Mouse (Mus musculus): ENCODE measurements around the gene Car10.
A peak's percentile ranks its signal among the peaks of the same experiment; 100 is the strongest.

Car10 gene

DNA sequence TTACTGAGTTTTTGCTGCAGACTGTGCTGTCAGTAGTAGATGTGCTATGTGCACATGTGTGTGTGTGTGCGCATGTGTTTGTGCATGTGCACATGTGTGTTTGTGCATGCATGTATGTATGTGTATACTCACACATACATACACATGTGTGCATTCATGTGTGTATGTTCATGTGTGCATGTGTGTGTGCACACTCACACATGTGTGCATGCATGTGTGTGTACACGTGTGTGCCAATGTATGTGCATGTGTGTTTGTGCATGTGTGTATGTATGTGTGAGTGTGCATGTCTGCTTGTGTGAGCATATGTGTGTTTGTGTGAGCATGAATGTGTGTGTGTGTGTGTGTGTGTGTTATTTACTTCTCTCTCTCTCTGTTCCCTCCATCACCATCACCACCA, 298.5 kb downstream of the Car10 start:
- DNase-seq: no peak

DNA sequence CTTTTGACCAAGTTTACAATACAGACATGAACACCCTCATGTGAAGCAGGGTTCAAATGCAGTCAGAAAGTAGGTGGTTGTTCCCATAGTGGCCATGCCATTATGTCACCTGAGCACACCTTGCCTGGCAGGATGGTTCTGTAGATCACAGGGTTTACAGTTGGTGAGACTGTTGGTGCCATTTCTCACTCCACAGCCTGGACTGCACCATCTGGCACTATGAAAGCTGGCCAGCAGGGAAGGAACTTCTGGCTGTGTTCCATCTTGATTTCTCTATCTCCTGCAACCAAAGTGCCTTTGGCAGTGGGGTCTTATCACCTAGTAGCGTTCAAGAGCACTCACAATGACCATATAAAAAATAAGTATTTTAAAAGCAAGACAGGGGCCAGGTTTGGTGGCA, 303.3 kb downstream of the Car10 start:
- peak; percentile 80 for DNase-seq

DNA sequence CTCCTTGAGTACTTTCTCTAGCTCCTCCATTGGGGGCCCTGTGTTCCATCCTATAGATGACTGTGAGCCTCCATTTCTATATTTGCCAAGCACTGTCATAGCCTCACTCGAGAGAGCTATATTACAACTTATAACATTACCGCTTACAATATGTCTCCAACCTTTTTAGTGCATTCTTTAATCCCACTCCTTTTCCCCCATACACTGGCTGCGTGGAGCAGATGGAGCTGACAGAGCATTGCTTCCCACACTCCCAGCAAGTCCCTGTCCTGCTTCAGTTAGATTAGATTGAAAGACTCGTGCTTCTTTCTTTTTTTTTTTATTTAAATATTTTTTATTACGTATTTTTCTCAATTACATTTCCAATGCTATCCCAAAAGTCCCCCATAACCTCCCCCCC, 310.2 kb downstream of the Car10 start:
- no peak for DNase-seq

DNA sequence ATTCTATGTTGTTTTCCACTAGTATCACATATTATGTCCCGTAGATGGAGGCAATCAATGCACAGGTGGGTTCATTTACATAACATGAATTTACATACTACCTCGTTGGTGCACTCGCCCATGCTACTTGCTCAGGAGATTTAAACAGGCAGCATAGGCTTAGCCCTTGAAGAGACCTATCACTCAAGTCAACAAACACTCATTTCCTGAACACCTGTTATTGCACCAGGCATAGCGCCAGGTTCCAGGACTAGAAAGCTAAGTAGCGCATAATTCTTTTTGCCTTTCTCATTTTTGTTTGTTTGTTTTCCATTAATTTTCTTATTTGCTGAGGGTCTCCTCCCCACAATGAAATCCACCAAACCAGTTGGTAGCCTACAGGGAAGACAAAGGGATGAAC, 333.7 kb downstream of the Car10 start:
- peak; percentile 76 for DNase-seq

DNA sequence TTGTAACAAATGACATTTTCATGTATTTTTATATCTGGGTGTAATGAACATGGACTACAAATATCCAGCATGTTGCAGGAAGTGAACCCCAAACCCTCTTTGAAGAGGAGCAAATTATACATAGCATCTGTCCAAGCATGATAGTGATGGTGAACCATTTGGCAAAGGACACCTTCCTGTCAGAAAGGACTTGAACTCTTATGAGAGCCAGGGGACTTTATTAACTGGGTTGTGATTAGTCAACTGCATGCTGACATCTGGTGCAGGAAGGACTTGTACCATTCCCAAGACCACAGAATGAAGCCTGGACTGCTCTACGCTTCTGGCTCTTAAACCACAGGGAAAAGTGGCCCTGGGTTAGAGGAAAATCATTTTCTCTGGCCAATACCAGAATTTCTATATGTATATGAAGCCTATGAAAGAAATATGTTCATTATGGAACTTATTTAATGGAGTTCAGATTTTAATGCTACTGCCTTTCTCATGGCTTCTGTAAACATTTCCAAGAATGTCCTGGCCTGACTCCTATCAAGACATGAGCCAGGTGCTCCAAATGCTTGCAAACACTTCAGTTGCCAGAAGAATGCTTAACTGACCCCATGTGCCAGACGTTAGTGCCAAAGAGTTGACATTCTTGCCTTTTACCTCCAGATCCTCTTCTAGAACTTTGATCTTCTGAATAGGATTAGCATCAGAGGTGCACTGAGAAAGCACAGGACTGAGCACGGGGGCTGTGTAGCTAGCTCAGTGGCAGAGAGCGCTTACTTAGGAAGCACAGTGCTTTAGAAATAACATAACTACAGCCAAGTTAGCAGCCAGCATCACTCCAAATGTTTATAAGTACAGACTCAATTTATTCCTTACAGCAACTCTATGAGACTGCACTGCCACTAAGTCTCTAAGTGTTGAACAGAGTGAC, 337.4 kb downstream of the Car10 start:
- DNase-seq: peak; percentile 39

DNA sequence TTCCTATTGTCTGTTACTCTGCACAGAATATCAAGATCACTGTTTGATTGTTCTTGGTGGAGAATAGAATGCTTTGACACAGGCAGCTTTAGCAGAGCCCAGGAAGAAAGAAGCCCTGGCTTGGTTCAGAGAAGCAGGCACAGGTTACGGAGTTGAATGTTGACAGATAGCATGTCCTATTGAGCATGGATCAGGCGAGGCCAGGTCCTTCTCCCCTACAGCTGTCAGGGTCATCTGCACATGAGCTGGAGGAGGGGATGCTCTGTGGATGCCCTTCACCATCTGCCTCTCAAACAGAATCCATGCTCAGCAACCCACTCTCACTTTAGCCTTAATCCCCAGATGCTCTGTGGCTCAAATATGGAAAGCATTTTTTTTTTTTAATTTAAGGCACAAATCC, 339.1 kb downstream of the Car10 start:
- no peak for DNase-seq

DNA sequence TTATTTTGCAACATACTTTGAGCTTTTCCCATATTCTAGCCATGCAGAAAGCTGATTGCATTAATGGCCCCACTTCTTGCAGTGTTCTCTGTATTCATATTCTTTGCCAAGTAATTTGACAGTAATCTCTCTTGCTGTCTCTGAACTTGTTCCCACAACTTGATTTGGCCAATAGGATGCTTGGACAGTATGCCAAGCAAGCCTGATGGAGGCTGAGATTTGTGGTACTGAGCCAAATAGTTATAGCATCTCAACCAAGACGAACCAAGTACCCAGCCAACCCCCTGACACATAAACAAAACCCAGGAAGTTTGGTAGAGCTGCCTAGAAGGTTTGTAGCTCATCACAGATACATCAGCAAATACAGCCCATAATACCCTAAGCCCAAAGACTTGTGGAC, 342.6 kb downstream of the Car10 start:
- no peak for DNase-seq

DNA sequence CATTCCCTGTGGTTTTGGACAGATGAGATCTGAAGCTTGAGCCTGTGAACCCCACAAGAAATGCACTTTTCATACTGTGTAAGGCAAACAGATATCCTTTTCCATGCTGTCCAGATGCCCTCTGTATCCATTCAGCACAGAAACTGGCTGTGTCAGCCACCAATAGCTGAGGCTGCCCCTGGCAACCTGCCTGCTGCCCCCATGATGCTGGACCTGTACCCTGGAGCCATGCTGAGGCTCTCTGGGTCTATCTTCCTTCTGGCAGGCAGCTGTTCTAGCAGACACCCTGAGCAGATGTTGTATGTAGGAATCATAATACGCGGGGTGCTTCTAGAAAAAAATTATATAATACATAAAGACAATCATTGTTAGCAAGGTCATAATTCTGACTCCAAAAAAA, 345.9 kb downstream of the Car10 start:
- DNase-seq: peak; percentile 49

DNA sequence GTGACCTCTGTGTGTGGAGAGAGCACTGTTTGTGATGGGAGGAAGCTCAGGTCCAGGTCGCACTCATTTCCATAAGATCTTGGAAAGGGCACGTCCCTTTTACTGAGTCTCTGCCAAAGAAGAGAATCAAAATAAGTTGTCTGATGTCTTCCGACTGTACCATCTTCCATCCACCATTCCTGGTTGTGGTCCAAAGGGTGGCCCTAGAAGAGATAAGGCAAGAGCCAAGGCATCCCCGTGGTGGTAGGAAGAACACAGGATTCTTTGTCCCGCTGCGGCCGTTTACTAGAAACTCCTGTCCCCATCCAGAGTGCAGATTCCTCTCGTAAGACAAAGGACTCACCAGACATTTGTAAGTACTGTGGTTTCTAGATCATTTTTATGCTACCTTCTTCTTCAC, 346.9 kb downstream of the Car10 start:
- no peak for DNase-seq

DNA sequence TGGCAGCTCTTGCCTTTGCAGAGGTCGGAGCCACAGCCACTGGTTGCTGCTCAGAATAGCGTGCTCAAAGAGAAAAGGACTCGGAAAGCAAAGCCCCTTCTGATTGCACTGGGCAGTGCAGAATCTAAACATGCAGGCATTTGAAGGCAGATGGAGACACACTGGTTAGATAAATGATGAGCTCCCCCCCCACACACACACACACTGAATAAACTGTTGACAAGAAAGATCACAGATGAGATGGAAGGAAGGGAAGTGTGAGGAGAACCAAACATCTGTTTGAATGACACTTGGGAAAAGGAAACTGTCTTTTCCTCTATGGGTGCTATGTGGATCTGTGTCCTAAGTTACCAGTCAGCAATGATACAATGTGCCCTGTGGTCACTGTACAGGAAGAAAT, 349.7 kb downstream of the Car10 start:
- no peak for DNase-seq

DNA sequence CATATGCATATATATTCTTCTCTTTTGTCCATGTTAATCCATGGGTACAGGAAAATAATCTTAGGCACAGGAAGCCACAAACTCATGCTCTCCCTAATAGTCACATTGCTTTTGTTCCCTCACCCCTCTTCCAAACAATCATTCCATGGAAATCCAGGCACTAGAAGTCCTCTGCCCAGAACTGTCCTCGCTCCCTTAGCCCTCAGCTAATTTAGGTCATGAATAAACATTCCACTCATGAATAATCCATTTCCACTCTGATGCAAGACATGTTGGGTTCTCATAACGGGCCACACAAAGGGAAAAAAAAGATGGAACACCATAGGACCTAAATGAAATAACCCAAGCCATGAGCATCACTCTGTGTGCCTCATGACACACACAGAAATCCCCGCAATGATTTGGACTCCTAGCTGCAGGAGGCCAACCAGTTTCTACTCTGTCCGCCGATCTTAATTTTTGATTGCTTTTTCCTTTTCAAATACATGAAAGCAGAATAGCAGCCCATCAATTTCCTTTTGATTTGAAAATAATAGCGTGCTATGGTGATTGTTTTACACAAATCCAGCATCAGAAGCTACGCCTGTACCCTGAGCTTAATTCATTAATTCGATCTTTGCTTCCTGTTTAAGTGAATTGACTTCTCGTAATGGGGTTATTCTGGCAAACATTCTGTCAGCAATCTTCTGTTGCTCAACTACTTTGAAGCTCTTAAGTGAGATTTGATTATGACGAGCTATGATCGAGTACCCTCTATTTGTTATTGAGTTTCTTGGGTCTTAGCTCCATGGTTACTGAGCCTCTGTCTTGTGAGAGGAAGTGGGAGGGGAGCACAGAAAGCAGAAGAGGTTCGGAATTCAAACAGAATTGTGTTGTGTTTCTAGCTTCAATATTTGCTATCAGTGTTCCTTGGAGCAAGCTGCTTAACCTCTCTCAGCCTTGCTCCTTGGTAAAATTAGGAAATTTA, 350.7 kb downstream of the Car10 start:
- DNase-seq: no peak

DNA sequence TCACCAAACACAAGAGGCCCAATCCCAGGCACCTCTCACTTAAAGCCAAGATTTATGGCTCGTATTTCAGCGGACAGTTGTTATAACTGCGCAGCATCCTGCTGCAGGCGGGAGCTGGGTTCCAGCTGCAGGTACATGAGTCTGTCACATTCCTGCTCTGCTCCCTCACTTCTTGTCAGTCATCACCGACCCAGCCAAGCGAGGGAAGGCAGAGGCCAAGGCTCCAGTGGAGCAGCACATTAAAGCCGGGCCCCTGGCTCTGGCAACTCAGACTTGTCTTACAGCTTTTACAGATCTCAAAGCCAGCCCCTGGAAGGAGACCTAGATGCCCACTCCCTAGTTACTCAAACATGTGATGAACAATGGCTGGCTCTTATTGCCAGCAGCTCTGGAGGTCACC, 352.7 kb downstream of the Car10 start:
- DNase-seq: no peak

DNA sequence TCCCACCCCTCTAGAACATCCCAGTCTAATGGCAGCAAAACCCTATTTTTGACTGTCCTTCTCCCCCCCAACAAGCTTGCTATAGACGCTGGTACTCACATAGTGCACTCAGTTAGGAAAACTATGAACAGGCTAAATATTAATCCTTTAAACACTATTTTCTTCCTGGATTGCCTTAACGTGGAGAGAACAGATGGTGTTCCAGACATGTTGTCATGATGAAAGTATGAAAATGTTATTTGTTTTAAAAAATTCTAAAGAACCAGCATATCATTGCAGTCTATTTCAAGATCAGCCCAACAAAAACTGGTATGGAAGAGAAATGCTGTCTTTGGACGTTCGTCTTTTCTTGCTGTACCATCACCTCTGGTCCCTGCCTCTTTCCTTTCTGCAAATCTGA, 368.4 kb downstream of the Car10 start:
- DNase-seq: no peak

DNA sequence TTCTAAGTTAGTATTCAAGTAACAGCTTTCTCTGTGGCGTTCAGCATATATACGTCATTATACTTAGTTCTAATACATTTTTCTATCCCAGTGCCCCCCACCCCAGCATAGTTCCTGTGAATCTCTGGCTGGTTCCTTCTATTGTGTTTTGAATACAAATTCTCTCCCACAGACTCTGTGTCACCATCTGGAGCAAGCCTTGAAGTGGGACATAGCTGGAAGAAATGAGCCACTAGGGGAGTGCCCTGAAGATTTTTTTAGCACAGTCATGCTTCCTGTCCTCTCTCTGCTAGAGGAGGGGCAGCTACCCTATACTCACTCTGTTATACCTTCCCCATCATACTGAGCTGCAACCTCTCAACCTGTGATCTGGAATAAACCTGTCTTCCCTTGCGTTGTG, 369.9 kb downstream of the Car10 start:
- DNase-seq: no peak

DNA sequence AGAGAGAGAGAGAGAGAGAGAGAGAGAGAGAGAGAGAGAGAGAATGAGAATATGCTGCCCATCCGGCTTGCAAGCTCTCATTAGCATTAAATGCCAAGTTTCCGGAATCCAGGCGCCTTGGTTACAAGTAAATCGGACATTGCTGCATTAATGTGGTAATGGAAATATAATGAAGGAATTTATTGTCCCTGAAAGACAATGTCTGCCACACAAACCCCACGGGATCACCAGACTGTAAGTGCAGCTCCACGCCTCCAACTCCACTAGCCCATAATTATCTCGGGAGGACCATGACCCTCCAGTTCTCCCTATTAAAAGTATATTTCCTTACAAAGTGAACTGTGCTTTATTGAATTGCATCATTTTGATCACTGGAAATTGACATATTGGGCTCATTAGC, 372.9 kb downstream of the Car10 start:
- DNase-seq: no peak

DNA sequence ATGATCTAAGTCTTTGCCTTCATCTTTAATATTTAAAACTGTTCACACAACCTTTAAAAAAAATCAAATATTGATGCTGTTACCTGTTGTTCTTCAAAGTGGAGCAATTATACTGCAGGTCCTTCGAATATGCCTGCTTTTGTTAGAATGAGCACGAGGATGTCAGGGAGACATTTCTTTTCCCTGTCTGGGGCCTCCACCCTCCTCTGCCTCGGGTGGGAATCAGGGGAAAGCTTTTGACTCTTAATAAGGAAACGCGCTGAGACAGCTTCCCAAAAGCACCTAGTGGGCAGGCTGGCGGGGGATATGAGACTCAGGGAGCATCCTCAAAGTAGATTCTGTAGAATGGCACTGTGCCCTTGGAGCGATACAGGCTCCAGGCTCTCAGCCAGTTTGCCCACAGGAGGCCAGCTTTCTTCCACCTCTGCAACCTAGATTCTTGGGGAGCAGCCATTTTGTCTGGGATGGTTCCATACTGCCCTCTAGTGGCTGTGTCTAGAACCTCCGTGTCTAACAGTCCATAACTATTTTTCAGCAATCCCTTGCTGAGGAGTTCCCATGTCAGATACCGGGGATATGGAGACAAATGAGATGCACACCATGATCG, 373.8 kb downstream of the Car10 start:
- peak; percentile 97 for DNase-seq

DNA sequence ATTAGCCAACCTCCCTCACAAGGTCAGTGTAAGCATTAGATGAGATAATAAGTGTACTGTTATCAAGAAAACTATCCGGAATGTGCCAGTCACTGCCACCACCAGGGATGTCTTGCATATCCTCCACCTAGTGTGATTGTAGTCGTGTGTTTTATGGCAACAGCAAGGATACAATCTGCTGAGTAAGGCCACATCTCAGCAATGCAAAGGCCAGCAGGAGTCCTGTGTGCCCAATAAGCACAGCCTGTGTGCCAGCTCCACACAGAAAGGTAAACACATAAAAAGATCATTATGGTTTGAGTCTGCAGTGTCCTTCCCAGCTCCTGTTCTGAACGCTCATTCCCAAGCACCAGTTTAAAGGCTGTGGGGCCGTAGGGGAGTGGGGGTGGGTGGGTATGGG, 386.8 kb downstream of the Car10 start:
- no peak for DNase-seq

DNA sequence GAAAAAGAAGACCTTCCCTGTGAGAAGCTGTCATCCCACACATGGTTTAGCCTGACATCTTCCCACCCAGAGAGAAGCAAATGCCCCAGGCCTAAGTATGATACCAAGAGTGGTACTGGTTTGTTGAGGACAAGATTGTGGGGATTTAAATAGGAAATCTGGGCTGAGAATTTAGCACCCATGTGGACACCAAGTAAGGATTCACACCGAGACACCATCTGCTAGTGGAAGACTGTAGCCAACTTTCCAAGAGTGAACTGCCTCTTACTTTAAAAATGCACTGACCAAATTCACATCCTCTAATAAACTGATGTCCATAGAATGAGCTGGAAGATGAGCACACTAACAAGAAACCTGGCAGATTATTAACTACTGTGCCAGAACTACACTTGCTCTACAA, 389.2 kb downstream of the Car10 start:
- peak; percentile 79 for DNase-seq

DNA sequence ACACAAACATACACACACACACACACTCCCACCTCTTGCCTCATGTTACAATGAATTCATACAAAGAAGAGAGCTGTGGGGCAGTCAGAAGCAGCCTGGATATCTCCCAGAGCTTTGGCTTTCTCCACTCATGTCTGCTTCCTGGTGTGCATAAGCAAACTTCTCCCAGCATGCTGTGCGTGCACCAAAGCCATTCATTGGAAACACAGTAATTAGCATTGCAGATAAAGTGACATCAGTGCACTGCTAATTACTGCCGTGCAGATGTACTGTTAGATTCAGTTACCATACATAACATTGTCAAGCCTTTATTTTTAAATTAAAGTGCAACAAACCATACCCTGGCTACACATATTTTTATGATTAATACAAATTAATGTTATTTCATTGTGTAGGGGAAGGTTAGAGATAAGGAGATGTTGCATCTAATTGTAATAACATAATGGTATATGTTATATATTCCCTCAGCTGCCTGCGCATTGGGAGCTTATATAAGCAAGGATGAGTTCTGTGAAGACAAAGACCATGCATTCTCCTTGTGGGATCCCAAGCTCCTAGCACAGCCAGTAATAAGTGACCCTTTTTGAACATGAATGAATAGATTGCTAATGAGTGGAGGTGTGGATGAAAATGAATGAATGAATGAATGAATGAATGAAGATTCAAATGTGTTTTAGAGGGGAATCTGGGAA, 390.2 kb downstream of the Car10 start:
- DNase-seq: no peak

DNA sequence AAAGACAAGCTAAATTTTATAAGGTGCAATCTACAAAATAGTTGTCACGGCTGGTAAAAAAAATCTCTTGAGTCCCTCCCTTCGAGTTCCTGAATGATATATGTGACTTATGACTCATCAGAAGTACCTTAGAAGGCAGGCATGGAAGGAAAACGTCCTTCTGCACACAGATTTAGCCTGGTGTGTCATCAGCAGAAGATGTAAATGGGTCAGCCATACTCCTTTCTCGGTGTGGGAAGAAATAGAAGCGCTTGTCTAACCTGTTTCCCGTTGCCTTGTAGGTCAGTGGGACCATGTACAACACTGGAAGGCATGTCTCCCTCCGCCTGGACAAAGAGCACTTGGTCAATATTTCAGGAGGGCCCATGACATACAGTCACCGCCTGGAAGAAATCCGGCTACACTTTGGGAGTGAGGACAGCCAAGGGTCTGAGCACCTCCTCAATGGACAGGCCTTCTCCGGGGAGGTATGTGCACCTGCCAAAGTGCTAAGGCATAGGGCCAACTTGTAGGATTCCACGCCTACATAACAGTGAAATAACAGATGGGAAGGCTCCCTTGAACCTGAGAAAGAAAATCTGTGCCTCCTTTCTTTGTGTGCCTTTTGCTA, 392.5 kb downstream of the Car10 start:
- peak; percentile 95 for DNase-seq

DNA sequence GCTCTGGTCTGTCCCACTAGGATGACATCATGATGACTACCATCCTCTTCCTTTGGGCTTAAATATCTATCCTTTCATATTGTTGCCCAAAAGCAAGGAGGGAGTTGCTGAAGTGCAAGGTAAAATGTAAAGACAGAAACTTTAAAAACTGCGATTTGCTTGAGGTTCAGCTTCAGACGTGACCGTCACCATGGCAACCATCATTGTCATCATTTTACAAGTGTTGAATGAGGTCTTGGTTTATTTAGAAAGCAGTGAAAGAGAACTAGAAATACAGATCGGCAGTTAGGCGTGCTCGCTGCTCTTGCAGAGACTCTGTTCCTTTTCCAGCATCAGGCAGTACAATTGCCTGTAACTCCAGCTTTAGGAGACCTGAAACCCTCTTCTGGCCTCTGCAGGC, 400.1 kb downstream of the Car10 start:
- no peak for DNase-seq

DNA sequence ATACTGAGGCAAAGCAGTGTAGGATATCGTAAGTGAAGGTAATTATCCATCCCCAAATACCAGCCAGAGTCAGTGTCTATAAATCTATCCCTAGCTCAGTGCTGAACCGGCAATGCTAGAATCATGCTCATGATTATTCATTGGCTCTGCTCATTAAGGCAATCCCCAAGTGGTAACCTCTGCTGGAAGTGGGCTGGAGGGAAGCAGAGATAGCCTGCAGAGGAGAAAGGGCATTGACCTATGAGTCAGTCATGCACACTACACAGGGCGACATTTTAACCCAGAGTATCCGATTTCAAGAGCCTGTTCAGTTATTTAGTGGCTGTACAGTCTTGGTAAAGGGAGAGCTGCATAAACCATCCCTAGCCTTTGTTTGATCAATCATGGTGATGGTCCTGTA, 402.6 kb downstream of the Car10 start:
- no peak for DNase-seq

Data from cerebellum, adult 11-12 months (tissue).